Mouse (Mus musculus) kidney, adult 2 months (tissue): ENCODE results near the gene Tgif2. TPM values are rescaled to one million over a fixed set of nuclear protein-coding genes. Genes with fewer than 3 reads are reported as not detected.
"Not testable (repeated sequence)": the region's sequence is repeated elsewhere in the genome, so short reads cannot be mapped to it uniquely, and the experiment has no call there.

ENCODE experiments used
- DNase-seq: peaks from one replicate; pipeline ENCODE4 v3.0.0; 2021
- H3K27ac ChIP-seq: fragments of 200-500 bp; 2 replicates; pipeline ENCODE4 v1.5.1; 2012; ENCODE audit warnings: low read depth, low read length, control low read depth, inconsistent platforms; ENCODE audit not compliant: insufficient read depth
- H3K27me3 ChIP-seq: fragments of 200-500 bp; replicated peaks from 2 replicates; pipeline ENCODE4 v1.6.1; 2012; ENCODE audit warnings: mild to moderate bottlenecking, moderate library complexity, low read length, inconsistent platforms; ENCODE audit not compliant: control insufficient read depth, insufficient read depth
- H3K36me3 ChIP-seq: fragments of 200-500 bp; 2 replicates; pipeline ENCODE4 v1.6.1; 2012; ENCODE audit warnings: mild to moderate bottlenecking, moderate library complexity, low read length, inconsistent platforms; ENCODE audit not compliant: control insufficient read depth, insufficient read depth
- H3K4me1 ChIP-seq: fragments of 200-500 bp; 2 replicates; pipeline ENCODE4 v1.6.1; 2011; ENCODE audit warnings: low read length; ENCODE audit not compliant: control insufficient read depth, insufficient read depth
- H3K4me3 ChIP-seq: fragments of 200-500 bp; 2 replicates; pipeline ENCODE4 v1.5.1; 2011; ENCODE audit warnings: mild to moderate bottlenecking, low read depth, low read length, control low read depth; ENCODE audit not compliant: insufficient read depth
- CTCF ChIP-seq: fragments of 200-500 bp; conservative IDR thresholded peaks from 2 replicates; pipeline ENCODE4 v1.5.1; 2011; ENCODE audit warnings: low read depth, mild to moderate bottlenecking, control low read depth, low read length, moderate library complexity, mixed read lengths; ENCODE audit not compliant: insufficient read depth, insufficient read length
- POLR2A ChIP-seq: fragments of 200-500 bp; IDR thresholded peaks from one replicate; pipeline ENCODE4 v1.6.1; 2011; ENCODE audit warnings: low read depth, low read length, control low read depth
- WGBS: fragments of 180-500 bp; shearing (Covaris S2); methylation state at CpG from one replicate; pipeline ENCODE4 v1.1.7; 2018; 5-methylcytosine and 5-hydroxymethylcytosine counted together
- polyA plus RNA-seq: library from polyadenylated mRNA; depleted of rRNA; stranded (reverse); fragments of >200 nt; gene quantifications from 2 replicates; pipeline ENCODE4 v1.2.3, GENCODE M21; 2012

The Tgif2 gene
- polyA plus RNA-seq, 1 experiment = 3.8 TPM

- WGBS = 77% methylated on average over 10 of the region's 10 CpGs
- H3K27ac ChIP-seq = no peak overlapping the region
These were observed 3.5 kb downstream of the Tgif2 start for GRCm38 (mm10) chr2:156843331-156843730.

GRCm38 (mm10) chr2:156844715-156845114 lies 4.9 kb downstream of the Tgif2 start:
- Histone ChIP-seq H3K4me1 (peaks cover 6% of the 10 kb centered on the region; the same call in 1 of the 2 replicates), H3K4me3 (no peak overlapping the region), H3K36me3 (no peaks in the 10 kb centered on the region), H3K27me3 (no peaks in the 10 kb centered on the region), H3K27ac (no peak overlapping the region)
- TF ChIP-seq POLR2A (no peak), CTCF (no peak)
- 54% methylated on average over 10 of the region's 10 CpGs for WGBS
- DNase-seq = no peak

More at GRCm38 (mm10) chr2:156843331-156843730, 3.5 kb downstream of the Tgif2 start:
- Histone ChIP-seq H3K36me3 (no peaks in the 10 kb centered on the region), H3K4me3 (no peak overlapping the region), H3K4me1 (peaks cover 6% of the 10 kb centered on the region; the same call in 1 of the 2 replicates), H3K27me3 (no peaks in the 10 kb centered on the region)
- DNase-seq = no peak
- TF ChIP-seq POLR2A (no peak), CTCF (no peak)

- 66% methylated on average over 6 of the region's 6 CpGs for WGBS
- no peaks in the 10 kb centered on the region for H3K27me3 ChIP-seq
- H3K4me1 ChIP-seq = no peaks in the 10 kb centered on the region; the same call in 1 of the 2 replicates
- TF ChIP-seq POLR2A = no peak
- TF ChIP-seq CTCF = no peak
- no peak overlapping the region for H3K27ac ChIP-seq
- no peak for DNase-seq
- no peaks in the 10 kb centered on the region for H3K36me3 ChIP-seq
- no peak overlapping the region for H3K4me3 ChIP-seq
These were observed 7.8 kb downstream of the Tgif2 start for GRCm38 (mm10) chr2:156847653-156848052.

- Histone ChIP-seq H3K27ac (no peak overlapping the region), H3K27me3 (no peaks in the 10 kb centered on the region), H3K4me1 (no peaks in the 10 kb centered on the region; the same call in 1 of the 2 replicates), H3K36me3 (no peaks in the 10 kb centered on the region), H3K4me3 (no peak overlapping the region)
- TF ChIP-seq POLR2A (no peak), CTCF (no peak)
- WGBS = 71% methylated on average over 6 of the region's 6 CpGs
- DNase-seq = no peak
These were observed 8.8 kb downstream of the Tgif2 start for GRCm38 (mm10) chr2:156848526-156849182.

GRCm38 (mm10) chr2:156850505-156850904 lies 10.7 kb downstream of the Tgif2 start:
- 71% methylated on average over 5 of the region's 5 CpGs for WGBS
- H3K36me3 ChIP-seq = no peaks in the 10 kb centered on the region
- TF ChIP-seq POLR2A (no peak), CTCF (no peak)
- no peak overlapping the region for H3K4me3 ChIP-seq
- H3K4me1 ChIP-seq = no peaks in the 10 kb centered on the region; the same call in 1 of the 2 replicates
- H3K27ac ChIP-seq = no peak overlapping the region
- no peak for DNase-seq
- H3K27me3 ChIP-seq = no peaks in the 10 kb centered on the region

GRCm38 (mm10) chr2:156853584-156853983 lies 13.8 kb downstream of the Tgif2 start:
- 40% methylated on average over 9 of the region's 13 CpGs for WGBS
- H3K27me3 ChIP-seq, H3K4me3 ChIP-seq, H3K36me3 ChIP-seq, H3K27ac ChIP-seq, H3K4me1 ChIP-seq: not testable (repeated sequence)
- peak; percentile 56 for DNase-seq

- WGBS = 38% methylated on average over 13 of the region's 13 CpGs
- not testable (repeated sequence) for H3K27me3 ChIP-seq, H3K4me3 ChIP-seq, H3K27ac ChIP-seq, H3K36me3 ChIP-seq, H3K4me1 ChIP-seq
- TF ChIP-seq CTCF = peak; percentile 55
- DNase-seq = peak; percentile 61
These were observed 14.4 kb downstream of the Tgif2 start for GRCm38 (mm10) chr2:156853999-156854771.
